8 mouse cellular contexts compared by ENCODE assay signal in the genomic region with DNA sequence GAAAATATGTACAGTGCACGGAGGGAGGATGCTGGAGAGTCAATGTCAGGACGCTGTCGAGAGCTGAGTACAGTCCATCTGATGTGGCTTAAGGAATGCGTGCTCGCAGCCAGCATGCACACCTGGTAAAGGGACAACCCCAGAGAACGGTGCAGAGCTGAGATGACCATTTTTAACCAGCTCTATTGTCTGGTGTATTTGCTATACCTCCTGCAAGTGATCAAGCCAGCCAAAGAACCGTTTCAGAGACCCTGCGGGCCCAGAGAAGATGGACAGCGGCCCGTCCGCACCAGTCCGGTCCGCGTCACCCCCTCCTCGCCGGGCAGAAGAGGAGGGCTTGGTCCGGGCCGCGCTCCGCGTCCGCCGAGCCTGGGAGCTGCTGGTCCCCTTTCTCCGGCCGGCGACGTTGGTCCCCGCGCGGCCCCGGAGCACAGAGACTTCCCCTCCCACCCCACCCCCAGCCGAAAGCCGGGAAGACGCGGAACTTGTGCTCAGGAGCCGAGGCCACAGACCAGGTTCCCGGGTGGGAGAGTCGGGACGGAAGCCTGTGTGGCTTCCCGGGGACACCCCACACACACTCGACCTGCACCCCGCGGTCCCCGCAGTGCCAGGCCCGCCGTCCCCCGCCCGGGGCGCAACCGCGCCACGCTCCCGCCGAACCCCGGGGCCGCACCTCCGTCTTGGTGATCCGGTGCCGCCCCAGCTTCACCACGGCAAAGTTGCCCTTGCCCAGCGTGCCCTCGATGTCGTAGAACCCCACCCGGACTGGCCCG. TPM values are rescaled to one million over a fixed set of nuclear protein-coding genes. Genes with fewer than 3 reads are reported as not detected.
DNase-seq lines count a peak whose midpoint lies in the region; ATAC-seq and TF ChIP-seq lines count a peak whose summit lies in the region.

No protein-coding gene starts in this region.

- H3K9ac ChIP-seq in heart, embryonic 14.5 days (ENCODE audit: low read length), result peak overlapping the region; percentile 96
- H3K9ac ChIP-seq in ES-E14 (ENCODE audit: insufficient read depth, low read depth, low read length, poor library complexity, severe bottlenecking), result peak overlapping the region; percentile 97
- peak overlapping the region; percentile 78 for H3K9ac ChIP-seq in embryonic facial prominence, embryonic 11.5 days (replicated peaks; ENCODE audit: low read length)
- H3K9ac ChIP-seq in limb, embryonic 12.5 days (replicated peaks), result peak overlapping the region; percentile 85
- peak overlapping the region; percentile 81 for H3K9ac ChIP-seq in midbrain, embryonic 14.5 days (replicated peaks; ENCODE audit: low read length)

- intact Hi-C loops in heart, postnatal 25 days (cut with DNase I), result loop anchor here (5.0 kb wide), 1 partner anchor 206 kb away; no protein-coding TSS in a partner anchor

- WGBS in heart, embryonic 14.5 days, result under 1% methylated on average over 62 of the region's 65 CpGs
- under 1% methylated on average over 54 of the region's 65 CpGs for WGBS in embryonic facial prominence, embryonic 11.5 days
- WGBS in limb, embryonic 12.5 days, result under 1% methylated on average over 61 of the region's 65 CpGs
- under 1% methylated on average over 65 of the region's 65 CpGs for WGBS in midbrain, embryonic 14.5 days

- no peak for DNase-seq in heart, postnatal 25 days (ENCODE audit: low spot score)
- DNase-seq in ES-E14 (ENCODE audit: low read depth, low spot score), result no peak
- DNase-seq in embryonic facial prominence, embryonic 11.5 days (ENCODE audit: low spot score), result peak; percentile 35
- DNase-seq in midbrain, embryonic 14.5 days, result peak; percentile 67
- DNase-seq in cerebellum, postnatal 10 days, result no peak

- no peaks in the 10 kb centered on the region for H3K36me3 ChIP-seq in heart, embryonic 14.5 days (ENCODE audit: control insufficient read depth, insufficient read depth, low read length)
- H3K36me3 ChIP-seq in ES-E14 (ENCODE audit: control insufficient read depth, insufficient read depth, low read length, poor library complexity, severe bottlenecking), result no peaks in the 10 kb centered on the region
- H3K36me3 ChIP-seq in embryonic facial prominence, embryonic 11.5 days (replicated peaks; ENCODE audit: control insufficient read depth, insufficient read depth, low read depth, low read length), result no peaks in the 10 kb centered on the region
- H3K36me3 ChIP-seq in limb, embryonic 12.5 days, result no peaks in the 10 kb centered on the region
- H3K36me3 ChIP-seq in midbrain, embryonic 14.5 days (ENCODE audit: control insufficient read depth, insufficient read depth, low read length), result no peaks in the 10 kb centered on the region

- H3K4me1 ChIP-seq in heart, embryonic 14.5 days (ENCODE audit: control insufficient read depth in 2 of 2, insufficient read depth in 2 of 2, low read length in 2 of 2), result peaks cover 5 to 15% of the 10 kb centered on the region in 2 experiments; a peak in 2 of 4 replicates
- H3K4me1 ChIP-seq in ES-E14 (ENCODE audit: control insufficient read depth in 2 of 2, insufficient read depth in 2 of 2, low read length in 2 of 2, poor library complexity in 1 of 2), result peaks cover 0 to 3% of the 10 kb centered on the region in 2 experiments; a peak in 2 of 4 replicates
- H3K4me1 ChIP-seq in embryonic facial prominence, embryonic 11.5 days (ENCODE audit: control insufficient read depth, insufficient read depth, low read length), result no peaks in the 10 kb centered on the region
- peaks cover 15% of the 10 kb centered on the region; the same call in 1 of the 2 replicates for H3K4me1 ChIP-seq in limb, embryonic 12.5 days (replicated peaks)
- no peaks in the 10 kb centered on the region; the same call in 1 of the 2 replicates for H3K4me1 ChIP-seq in midbrain, embryonic 14.5 days (ENCODE audit: control insufficient read depth, insufficient read depth, low read length)

- peak overlapping the region; percentile 95 for H3K27ac ChIP-seq in heart, embryonic 14.5 days (replicated peaks in 1 of 2; ENCODE audit: control insufficient read depth in 1 of 2, insufficient read depth in 1 of 2, low read depth in 2 of 2, low read length in 2 of 2)
- peak overlapping the region; percentile 72 for H3K27ac ChIP-seq in ES-E14 (ENCODE audit: insufficient read depth, low read depth, low read length, poor library complexity, severe bottlenecking)
- 0 out of 2 replicates have a peak overlapping the region, but pooled peaks have one; percentile 47 for H3K27ac ChIP-seq in embryonic facial prominence, embryonic 11.5 days (replicated peaks; ENCODE audit: low read depth, low read length)
- H3K27ac ChIP-seq in limb, embryonic 12.5 days, result peak overlapping the region; percentile 78
- H3K27ac ChIP-seq in midbrain, embryonic 14.5 days (replicated peaks; ENCODE audit: low read depth, low read length), result peak overlapping the region; percentile 84

- no peaks in the 10 kb centered on the region for H3K27me3 ChIP-seq in heart, embryonic 14.5 days (ENCODE audit: control insufficient read depth, insufficient read depth, low read length)
- H3K27me3 ChIP-seq in embryonic facial prominence, embryonic 11.5 days (ENCODE audit: control insufficient read depth, insufficient read depth, low read length), result no peaks in the 10 kb centered on the region
- peaks cover 3% of the 10 kb centered on the region; the same call in 1 of the 2 replicates for H3K27me3 ChIP-seq in limb, embryonic 12.5 days
- H3K27me3 ChIP-seq in midbrain, embryonic 14.5 days (ENCODE audit: control insufficient read depth, insufficient read depth, low read length), result 0 out of 2 replicates have a peak, but pooled peaks cover 2% of the 10 kb centered on the region

- H3K9me3 ChIP-seq in heart, embryonic 14.5 days (ENCODE audit: control insufficient read depth, low read length), result no peaks in the 10 kb centered on the region
- no peaks in the 10 kb centered on the region for H3K9me3 ChIP-seq in ES-E14 (ENCODE audit: control insufficient read depth, insufficient read depth, low read depth, low read length)
- H3K9me3 ChIP-seq in embryonic facial prominence, embryonic 11.5 days (replicated peaks; ENCODE audit: control insufficient read depth, low read length), result no peaks in the 10 kb centered on the region
- H3K9me3 ChIP-seq in limb, embryonic 12.5 days, result no peaks in the 10 kb centered on the region
- H3K9me3 ChIP-seq in midbrain, embryonic 14.5 days (ENCODE audit: control insufficient read depth, low read length), result no peaks in the 10 kb centered on the region

- in situ Hi-C loops in ES-E14 (cut with MboI; ENCODE audit: low sequenced_read_pairs in 2 of 2, unreplicated experiment in 2 of 2), result loop anchor here in 1 of 2 experiments (10.0 kb wide), 1 partner anchor 143 kb away; no protein-coding TSS in a partner anchor

- peak; percentile 52 for ATAC-seq in heart, embryonic 14.5 days (ENCODE audit: insufficient number of reproducible peaks, insufficient read depth, low FRiP score, low read depth)
- peak; percentile 62 for ATAC-seq in embryonic facial prominence, embryonic 11.5 days (replicated peaks; ENCODE audit: insufficient number of reproducible peaks, low FRiP score, low TSS enrichment, low read depth)
- ATAC-seq in hematopoietic stem cell, adult 5-6 weeks (replicated peaks in 1 of 2; ENCODE audit: insufficient read depth in 1 of 2, low FRiP score in 2 of 2, low TSS enrichment in 1 of 2, low read depth in 1 of 2, poor library complexity in 2 of 2, severe bottlenecking in 2 of 2), result peak; percentile 8 to 16; a peak in 2 of 4 replicates
- peak; percentile 24 for ATAC-seq in limb, embryonic 12.5 days (ENCODE audit: insufficient number of reproducible peaks, insufficient read depth, low FRiP score, low TSS enrichment, low read depth)
- ATAC-seq in midbrain, embryonic 14.5 days (ENCODE audit: low FRiP score, low TSS enrichment), result peak; percentile 65

- peak overlapping the region; percentile 85 for H3K4me2 ChIP-seq in heart, embryonic 14.5 days (ENCODE audit: low read length)
- H3K4me2 ChIP-seq in embryonic facial prominence, embryonic 11.5 days (ENCODE audit: low read depth, low read length), result peak overlapping the region; percentile 81
- peak overlapping the region; percentile 81 for H3K4me2 ChIP-seq in limb, embryonic 12.5 days
- H3K4me2 ChIP-seq in midbrain, embryonic 14.5 days (ENCODE audit: low read length), result peak overlapping the region; percentile 61

- H3K4me3 ChIP-seq in heart, embryonic 14.5 days (ENCODE audit: control insufficient read depth in 1 of 2, insufficient read depth in 1 of 2, low read depth in 1 of 2, low read length in 2 of 2), result peak overlapping the region; percentile 93 to 98
- peak overlapping the region; percentile 87 to 99 for H3K4me3 ChIP-seq in ES-E14 (ENCODE audit: insufficient read depth in 1 of 2, low read depth in 1 of 2, low read length in 2 of 2, poor library complexity in 1 of 2, severe bottlenecking in 1 of 2)
- peak overlapping the region; percentile 74 for H3K4me3 ChIP-seq in embryonic facial prominence, embryonic 11.5 days (ENCODE audit: low read depth, low read length)
- peak overlapping the region; percentile 90 for H3K4me3 ChIP-seq in limb, embryonic 12.5 days (replicated peaks)
- H3K4me3 ChIP-seq in midbrain, embryonic 14.5 days (replicated peaks; ENCODE audit: low read depth, low read length), result peak overlapping the region; percentile 96

TF ChIP-seq in ES-E14, 5 proteins besides CTCF, POLR2A, EP300 and RAD21 (continues in another document):
- TF ChIP-seq ZC3H11A (IDR thresholded peaks at IDR 0.05; ENCODE audit: borderline replicate concordance, low read depth, low read length), result no peak
- no peak for TF ChIP-seq HCFC1 (IDR thresholded peaks at IDR 0.05; ENCODE audit: borderline replicate concordance, insufficient read depth, low read length)
- no peak for TF ChIP-seq MAFK (IDR thresholded peaks at IDR 0.05; ENCODE audit: insufficient read depth, low read depth, low read length)
- no peak for TF ChIP-seq ZNF384 (IDR thresholded peaks at IDR 0.05; ENCODE audit: low read depth, low read length)

RNA-seq across cellular contexts. Expression of a gene that starts 0.6 kb away (rescaled TPM):
- polyA plus RNA-seq in heart, embryonic 14.5 days (2014; fragmentation: Nextera tagmentation; extraction: Ambion mirVana), result 13.4 and 15.6 TPM in 2 replicates
- total RNA-seq in heart, postnatal 25 days (2021), result 10 to 100 TPM; 22.1 to 25.3 TPM
- 8.6 and 10.0 TPM in 2 replicates for total RNA-seq in ES-E14 (2012; rRNA removed)
- 12.5 and 14.2 TPM in 2 replicates for polyA plus RNA-seq in embryonic facial prominence, embryonic 11.5 days (2014; fragmentation: Nextera tagmentation; extraction: Ambion mirVana)
- 17.9 and 20.9 TPM in 2 replicates for total RNA-seq in hematopoietic stem cell, adult 5-6 weeks (2017)
- polyA plus RNA-seq in limb, embryonic 12.5 days (2016; fragmentation: Nextera tagmentation; extraction: Ambion mirVana), result 16.6 and 16.9 TPM in 2 replicates
- polyA plus RNA-seq in midbrain, embryonic 14.5 days (2014; fragmentation: Nextera tagmentation; extraction: Ambion mirVana), result 13.8 and 17.0 TPM in 2 replicates

RNA-seq across cellular contexts. Expression of a gene that starts 52.4 kb away (rescaled TPM):
- not detected in 2 replicates for polyA plus RNA-seq in heart, embryonic 14.5 days (2014; fragmentation: Nextera tagmentation; extraction: Ambion mirVana)
- not detected for total RNA-seq in heart, postnatal 25 days (2021)
- total RNA-seq in ES-E14 (2012; rRNA removed), result not detected in 2 replicates
- not detected in 2 replicates for polyA plus RNA-seq in embryonic facial prominence, embryonic 11.5 days (2014; fragmentation: Nextera tagmentation; extraction: Ambion mirVana)
- total RNA-seq in hematopoietic stem cell, adult 5-6 weeks (2017), result not detected in 2 replicates
- polyA plus RNA-seq in limb, embryonic 12.5 days (2016; fragmentation: Nextera tagmentation; extraction: Ambion mirVana), result not detected in 2 replicates
- polyA plus RNA-seq in midbrain, embryonic 14.5 days (2014; fragmentation: Nextera tagmentation; extraction: Ambion mirVana), result not detected in 2 replicates

Comparison
In these comparisons a context has a peak if more than half of its experiments do, and no peak if none do; other contexts are left out.
1. ATAC-seq: peak in every context shown above with its lines; median percentile 65 in midbrain, embryonic 14.5 days; 62 in embryonic facial prominence, embryonic 11.5 days; 52 in heart, embryonic 14.5 days; 24 in limb, embryonic 12.5 days; 12 in hematopoietic stem cell, adult 5-6 weeks.
2. DNase-seq: peak in embryonic facial prominence, embryonic 11.5 days (single experiment) and midbrain, embryonic 14.5 days (single experiment); none in heart, postnatal 25 days (single experiment), ES-E14 (single experiment) and cerebellum, postnatal 10 days (0 of 2).
3. Peak in every context shown above with its lines, with median percentiles within 50 percentile points of each other: H3K27ac ChIP-seq, H3K4me2 ChIP-seq, H3K4me3 ChIP-seq and H3K9ac ChIP-seq.